Mouse (Mus musculus): ENCODE measurements around the gene Polr3b.

The Polr3b gene

GRCm38 (mm10) chr10:84665713-84666260, 43.7 kb downstream of the Polr3b start:
- no peak for DNase-seq (ENCODE audit: low spot score)

DNA sequence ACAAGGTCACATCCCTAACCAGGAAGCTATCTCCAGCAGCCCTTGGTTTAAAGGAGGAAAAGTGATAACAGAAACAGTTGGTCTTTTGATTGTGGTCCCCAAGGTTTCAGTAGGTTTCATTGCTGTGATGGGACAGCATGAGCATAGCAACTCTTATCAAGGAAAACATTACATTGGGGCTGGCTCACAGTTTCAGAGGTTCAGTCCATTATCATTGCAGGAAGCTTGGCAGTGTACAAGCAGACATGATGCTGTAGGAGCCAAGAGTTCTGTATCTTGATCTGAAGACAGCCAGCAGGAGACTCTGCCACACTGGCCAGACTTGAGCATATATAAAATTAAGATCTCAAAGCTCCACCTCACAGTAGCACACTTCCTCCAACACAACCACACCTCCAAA, 53.6 kb downstream of the Polr3b start:
- no peak for DNase-seq (ENCODE audit: low spot score)

GRCm38 (mm10) chr10:84676511-84676910, 54.4 kb downstream of the Polr3b start:
- no peak for DNase-seq (ENCODE audit: low spot score)

GRCm38 (mm10) chr10:84677871-84678270, 55.8 kb downstream of the Polr3b start:
- no peak for DNase-seq (ENCODE audit: low spot score)

GRCm38 (mm10) chr10:84678441-84678840, 56.3 kb downstream of the Polr3b start:
- DNase-seq (ENCODE audit: low spot score) = no peak

DNA sequence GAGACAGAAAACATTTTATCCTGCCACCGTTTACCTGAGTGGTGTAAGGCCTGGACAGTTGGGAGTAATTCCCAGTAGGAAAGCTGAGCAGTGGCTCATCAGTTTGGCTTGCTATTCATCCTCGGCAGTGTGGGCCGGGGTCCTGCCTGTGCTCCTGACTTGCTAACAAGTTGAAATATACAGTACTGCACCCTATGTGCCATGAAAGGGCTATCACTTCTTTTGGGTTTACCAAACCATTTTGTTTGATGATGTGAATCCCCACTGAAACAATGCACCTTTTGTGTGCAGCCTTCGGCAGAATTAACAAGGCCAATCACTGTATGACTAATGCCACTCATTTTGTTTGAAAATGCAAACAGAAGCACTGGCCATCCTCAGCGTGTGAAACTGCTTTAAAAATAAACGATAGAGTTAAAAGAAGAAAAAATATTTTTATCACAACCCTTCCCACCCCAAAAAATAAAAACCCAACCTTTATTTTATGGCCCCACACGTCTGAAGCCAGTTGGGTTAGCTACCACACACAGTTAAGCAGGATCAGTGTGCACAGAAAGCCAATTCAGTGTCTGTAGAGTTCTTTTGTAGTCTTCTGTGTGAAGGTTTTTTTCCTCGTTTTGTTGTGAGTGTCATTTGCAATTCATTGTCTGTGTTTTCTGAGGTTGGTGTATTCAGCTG, 63.5 kb downstream of the Polr3b start:
- DNase-seq (ENCODE audit: low spot score) = no peak

- DNase-seq (ENCODE audit: low spot score) = no peak
These were observed 64.0 kb downstream of the Polr3b start for GRCm38 (mm10) chr10:84686122-84686497.

DNA sequence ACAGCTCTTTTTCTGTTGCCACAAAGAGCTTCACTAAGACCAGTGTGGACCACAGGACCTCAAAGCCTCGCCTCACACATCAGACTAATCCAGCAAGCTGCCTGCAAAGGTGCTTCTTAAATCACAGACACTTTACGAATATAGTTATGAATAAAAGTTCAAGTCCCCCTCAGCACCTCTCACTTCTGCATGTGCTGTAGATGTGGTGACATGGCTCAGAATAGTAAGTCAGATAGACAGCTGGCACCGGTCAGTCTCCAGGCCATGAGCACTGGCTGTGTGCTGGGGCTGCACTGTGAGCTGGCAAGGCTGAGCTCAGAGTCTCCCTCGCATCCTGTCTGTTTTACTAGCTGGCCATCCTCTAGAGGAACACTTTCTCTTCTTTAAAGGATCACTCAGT, 64.6 kb downstream of the Polr3b start:
- no peak for DNase-seq (ENCODE audit: low spot score)

DNA sequence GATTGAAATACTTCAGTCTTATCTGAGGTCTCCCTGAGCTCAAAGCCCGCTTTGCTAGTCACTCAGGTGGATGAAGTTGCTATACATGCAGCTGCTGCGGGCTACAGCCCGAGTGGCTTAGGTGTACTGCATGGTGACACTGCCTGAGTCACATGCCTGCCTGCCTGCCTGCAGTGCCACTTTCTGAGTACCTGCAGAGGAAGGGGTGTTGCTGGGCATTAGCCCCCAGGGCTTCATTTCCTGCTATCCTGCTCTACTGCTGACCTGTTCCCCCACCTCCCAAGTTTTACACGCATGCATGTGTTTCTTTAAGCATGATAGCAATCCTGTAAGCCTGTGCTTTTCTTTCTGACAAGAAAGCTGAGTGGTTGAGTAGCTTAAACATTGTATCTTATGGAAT, 65.6 kb downstream of the Polr3b start:
- DNase-seq (ENCODE audit: low spot score) = no peak

- no peak for DNase-seq (ENCODE audit: low spot score)
These were observed 67.8 kb downstream of the Polr3b start for GRCm38 (mm10) chr10:84689846-84690245.

DNA sequence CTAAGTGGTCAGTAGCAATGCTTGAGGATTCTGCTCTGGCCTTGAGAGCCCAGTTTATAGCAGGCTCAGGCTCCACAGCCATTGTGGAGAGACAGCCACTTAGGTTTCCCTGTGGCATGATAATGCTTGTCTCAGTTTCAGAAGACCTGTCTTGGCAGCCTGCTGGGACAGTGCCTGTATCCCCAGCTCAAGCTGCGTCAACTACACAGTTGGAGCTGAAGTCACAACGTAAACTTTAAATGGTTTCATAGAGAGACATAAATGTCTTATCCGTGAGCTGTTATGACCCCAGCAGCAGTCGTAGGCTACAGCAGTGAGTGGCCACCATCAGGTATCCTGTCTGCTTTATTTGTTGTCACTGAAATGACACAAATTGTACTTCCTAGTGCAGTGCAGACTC, 68.7 kb downstream of the Polr3b start:
- no peak for DNase-seq (ENCODE audit: low spot score)

- DNase-seq (ENCODE audit: low spot score) = no peak
These were observed 69.6 kb downstream of the Polr3b start for GRCm38 (mm10) chr10:84691692-84692091.

DNA sequence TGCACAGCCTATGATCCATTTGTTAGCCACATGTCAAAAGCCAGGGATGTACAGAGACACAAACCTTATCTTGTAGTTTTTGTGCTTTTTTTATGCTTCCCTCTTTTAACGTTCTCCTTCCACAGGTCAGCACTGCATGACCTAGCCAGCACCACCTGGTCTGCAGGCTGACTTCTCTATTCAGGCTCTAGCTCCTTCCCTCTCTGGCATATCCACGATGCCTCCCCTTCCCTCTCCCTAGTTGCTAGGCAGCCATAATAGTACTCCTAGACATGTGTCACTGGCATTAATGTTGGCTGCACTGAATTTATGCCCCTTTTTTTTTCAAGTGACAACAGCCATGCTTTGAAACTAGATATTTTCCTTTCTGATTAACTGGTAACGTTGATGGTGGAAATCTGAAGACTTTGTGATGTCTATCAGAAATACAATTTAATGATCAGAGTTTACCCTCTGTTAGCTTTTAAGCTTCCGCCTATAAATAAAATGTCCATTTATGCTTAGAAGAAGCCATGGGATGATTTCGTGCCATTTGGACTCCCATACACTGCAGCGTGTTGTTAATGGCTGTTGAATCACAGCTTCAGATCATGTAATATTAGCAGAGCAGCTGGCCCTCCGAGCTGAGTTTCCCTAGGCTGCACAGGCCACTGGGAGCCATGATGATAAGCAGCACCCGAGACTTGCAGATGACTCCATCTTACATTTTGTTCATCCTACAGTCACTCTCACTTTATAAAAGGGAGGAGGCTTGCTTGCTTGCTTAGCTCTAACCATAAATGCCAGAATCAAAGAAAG, 71.9 kb downstream of the Polr3b start:
- DNase-seq (ENCODE audit: low spot score) = no peak

GRCm38 (mm10) chr10:84700236-84700987, 78.3 kb downstream of the Polr3b start:
- no peak for DNase-seq (ENCODE audit: low spot score)

- DNase-seq (ENCODE audit: low spot score) = peak; percentile 44
These were observed 79.0 kb downstream of the Polr3b start for GRCm38 (mm10) chr10:84701110-84701509.

DNA sequence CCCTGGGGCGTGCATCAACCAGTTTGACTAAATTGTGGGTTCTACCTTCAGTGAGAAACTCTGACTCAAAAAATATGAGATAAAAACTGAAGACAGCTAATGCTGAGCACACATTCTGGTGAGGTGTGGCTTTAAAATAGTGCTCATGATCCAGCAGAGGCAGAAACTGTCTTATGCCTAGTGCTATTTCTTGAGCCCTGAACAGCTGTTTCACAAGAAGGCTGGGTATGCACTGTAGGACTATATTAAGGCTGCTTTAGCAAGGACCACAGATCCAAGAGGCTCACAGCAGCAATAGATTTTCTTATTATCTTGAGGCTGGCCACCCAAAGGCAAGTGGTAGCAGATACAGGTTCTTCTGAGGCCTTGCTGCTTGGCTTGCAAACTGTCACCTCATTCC, 80.0 kb downstream of the Polr3b start:
- no peak for DNase-seq (ENCODE audit: low spot score)

DNA sequence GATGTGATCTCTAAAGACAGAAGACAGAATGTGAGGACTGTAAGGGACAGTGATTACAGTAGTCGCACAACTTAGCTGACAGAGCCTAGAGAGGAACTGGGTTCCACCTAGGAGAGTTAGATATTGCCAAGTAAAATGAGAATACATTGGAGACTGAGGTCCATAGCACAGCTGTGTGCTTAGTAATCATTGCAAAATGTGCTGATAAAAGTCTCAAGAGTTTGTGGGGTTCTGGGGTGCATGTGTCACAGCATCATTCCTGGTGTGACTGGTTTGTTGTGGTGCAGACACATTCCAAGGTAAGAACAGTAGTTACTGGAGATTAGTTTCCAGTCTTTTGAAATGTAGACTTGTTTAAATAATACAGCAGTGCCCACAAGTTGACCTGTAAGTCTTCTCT, 82.5 kb downstream of the Polr3b start:
- DNase-seq (ENCODE audit: low spot score) = no peak

- no peak for DNase-seq (ENCODE audit: low spot score)
These were observed 83.1 kb downstream of the Polr3b start for GRCm38 (mm10) chr10:84705234-84705633.

- DNase-seq (ENCODE audit: low spot score) = no peak
These were observed 84.5 kb downstream of the Polr3b start for GRCm38 (mm10) chr10:84706543-84706942.

DNA sequence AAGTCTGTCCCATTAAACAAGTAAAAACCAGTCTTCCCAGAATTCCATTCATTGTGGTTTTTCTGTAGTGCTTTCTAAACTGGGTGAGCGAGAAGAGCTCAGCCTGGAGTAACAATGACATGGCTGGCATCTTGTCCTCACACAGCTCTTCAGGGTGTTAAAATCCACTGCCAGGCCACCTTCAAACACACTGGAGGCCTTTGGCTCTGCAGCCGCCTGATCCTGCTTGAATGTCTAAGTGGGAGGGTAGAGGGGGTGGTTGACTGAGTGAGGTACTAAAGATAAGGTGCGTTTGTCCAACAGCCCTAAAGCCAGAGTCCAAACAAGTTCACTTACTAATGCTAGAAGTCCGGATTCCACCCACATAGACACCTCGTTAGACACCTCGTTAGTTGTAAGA, 85.1 kb downstream of the Polr3b start:
- DNase-seq (ENCODE audit: low spot score) = no peak

- DNase-seq (ENCODE audit: low spot score) = no peak
These were observed 85.8 kb downstream of the Polr3b start for GRCm38 (mm10) chr10:84707752-84708530.

DNA sequence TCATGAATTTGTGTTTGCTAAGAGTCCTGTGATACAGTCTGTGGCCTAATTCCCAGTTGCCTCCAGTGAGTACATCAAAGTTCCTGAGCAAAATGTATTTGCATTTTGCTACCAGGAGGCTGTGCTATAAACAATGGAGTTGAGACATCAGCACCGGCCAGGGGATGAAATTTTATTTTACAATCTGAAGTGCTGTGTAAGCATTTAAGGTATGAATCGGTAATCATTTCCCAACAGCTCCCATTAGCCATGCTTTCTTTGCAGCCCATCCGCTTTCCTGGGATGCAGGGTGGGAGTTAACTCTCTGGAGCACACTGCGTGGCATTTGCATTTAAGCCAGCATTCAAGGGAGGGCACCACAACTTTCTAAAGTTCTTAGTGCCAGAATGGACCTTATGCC, 88.1 kb downstream of the Polr3b start:
- peak; percentile 14 for DNase-seq (ENCODE audit: low spot score)
